Mouse (Mus musculus) liver, embryonic 13.5 days (tissue): ENCODE results near the gene Sapcd1. TPM values are rescaled to one million over a fixed set of nuclear protein-coding genes. Genes with fewer than 3 reads are reported as not detected.
"Not testable (repeated sequence)": the region's sequence is repeated elsewhere in the genome, so short reads cannot be mapped to it uniquely, and the experiment has no call there.

ENCODE experiments used
- ATAC-seq: fragments of 200-750 bp; cut with Nextera tagmentation; 2 replicates; pipeline ENCODE4 v1.8.0; 2017; ENCODE audit warnings: low read depth, mild to moderate bottlenecking, moderate number of reproducible peaks, moderate library complexity
- DNase-seq: peaks from one replicate; pipeline ENCODE4 v3.0.0; 2022
- H3K27ac ChIP-seq: fragments of 300-500 bp; sonication (generic); 2 replicates; pipeline ENCODE4 v1.5.1; 2015; ENCODE audit warnings: moderate library complexity, mild to moderate bottlenecking, inconsistent platforms
- H3K27me3 ChIP-seq: fragments of 300-500 bp; sonication (generic); 2 replicates; pipeline ENCODE4 v1.6.1; 2015; ENCODE audit warnings: mild to moderate bottlenecking, inconsistent platforms
- H3K36me3 ChIP-seq: fragments of 300-500 bp; sonication (generic); 2 replicates; pipeline ENCODE4 v1.6.1; 2015; ENCODE audit warnings: mild to moderate bottlenecking, inconsistent platforms
- H3K4me1 ChIP-seq: fragments of 300-500 bp; sonication (generic); replicated peaks from 2 replicates; pipeline ENCODE4 v1.6.1; 2015; ENCODE audit warnings: inconsistent platforms
- H3K4me2 ChIP-seq: fragments of 300-500 bp; sonication (generic); 2 replicates; pipeline ENCODE4 v1.6.1; 2015; ENCODE audit warnings: inconsistent platforms, mild to moderate bottlenecking, moderate library complexity
- H3K4me3 ChIP-seq: fragments of 300-500 bp; sonication (generic); replicated peaks from 2 replicates; pipeline ENCODE4 v1.5.1; 2015; ENCODE audit warnings: mild to moderate bottlenecking, inconsistent platforms
- H3K9ac ChIP-seq: fragments of 300-500 bp; sonication (generic); 2 replicates; pipeline ENCODE4 v1.6.1; 2015; ENCODE audit warnings: mild to moderate bottlenecking, inconsistent platforms
- H3K9me3 ChIP-seq: fragments of 300-500 bp; sonication (generic); replicated peaks from 2 replicates; pipeline ENCODE4 v1.6.1; 2016; ENCODE audit warnings: inconsistent platforms
- WGBS: fragments of 180-500 bp; shearing (Covaris S2); methylation state at CpG from one replicate; pipeline ENCODE4 v1.1.7; 2015; ENCODE audit not compliant: insufficient replicate concordance; 5-methylcytosine and 5-hydroxymethylcytosine counted together
- polyA plus RNA-seq: library from polyadenylated mRNA; unstranded; fragments of >200 nt; fragmentation: Nextera tagmentation; extraction: Ambion mirVana; gene quantifications from 2 replicates; pipeline ENCODE4 v1.2.1, GENCODE M21; 2015

The Sapcd1 gene
- polyA plus RNA-seq, 1 experiment from 2014 or later = 2.8 TPM

DNA sequence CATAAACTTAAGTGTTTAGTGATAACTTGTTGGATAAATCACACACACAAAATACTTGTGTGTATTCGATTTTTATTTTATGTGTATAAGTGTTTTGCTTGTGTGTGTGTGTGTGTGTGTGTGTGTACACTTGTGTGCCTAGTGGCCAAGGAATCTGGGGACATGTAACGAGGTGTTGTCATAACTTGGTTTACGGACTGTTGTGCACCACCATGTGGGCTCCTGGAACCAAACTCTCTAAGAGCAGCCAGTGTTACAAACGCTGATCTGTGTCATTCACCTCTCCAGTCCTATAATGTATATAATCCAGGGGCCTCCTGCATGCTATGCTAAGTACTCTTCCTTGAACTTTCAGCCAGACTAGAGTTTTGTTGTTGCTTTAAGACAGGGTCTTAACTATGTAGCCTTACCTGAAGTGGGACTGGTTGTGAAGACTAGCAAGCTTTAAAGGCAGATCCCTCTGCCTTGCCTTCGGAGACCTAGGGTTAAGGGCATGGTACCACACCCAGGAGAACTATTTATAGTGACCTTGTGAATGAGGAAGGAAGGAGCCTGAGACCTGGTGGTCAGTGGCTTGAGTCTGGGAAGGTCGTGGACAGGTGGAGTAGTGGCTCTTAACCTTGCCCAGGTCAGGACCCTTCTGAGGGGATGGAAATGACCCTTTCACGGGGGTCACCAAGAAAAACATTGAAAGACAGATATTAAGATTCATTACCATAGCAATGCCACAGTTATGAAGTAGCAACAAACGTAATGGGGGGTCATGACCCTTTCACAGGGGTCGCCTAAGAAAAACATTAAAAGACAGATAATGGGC is 24.6 kb downstream of the Sapcd1 start:
- H3K27me3 ChIP-seq = no peaks in the 10 kb centered on the region
- no peak for ATAC-seq
- H3K4me1 ChIP-seq = peaks cover 49% of the 10 kb centered on the region
- H3K4me2 ChIP-seq = peak overlapping the region; percentile 85
- 40% methylated on average over 9 of the region's 9 CpGs for WGBS
- H3K36me3 ChIP-seq = peaks cover 55% of the 10 kb centered on the region
- H3K27ac ChIP-seq = peak overlapping the region; percentile 97
- peak overlapping the region; percentile 79 for H3K4me3 ChIP-seq
- H3K9me3 ChIP-seq = no peaks in the 10 kb centered on the region
- no peak for DNase-seq
- H3K9ac ChIP-seq = peak overlapping the region; percentile 91

DNA sequence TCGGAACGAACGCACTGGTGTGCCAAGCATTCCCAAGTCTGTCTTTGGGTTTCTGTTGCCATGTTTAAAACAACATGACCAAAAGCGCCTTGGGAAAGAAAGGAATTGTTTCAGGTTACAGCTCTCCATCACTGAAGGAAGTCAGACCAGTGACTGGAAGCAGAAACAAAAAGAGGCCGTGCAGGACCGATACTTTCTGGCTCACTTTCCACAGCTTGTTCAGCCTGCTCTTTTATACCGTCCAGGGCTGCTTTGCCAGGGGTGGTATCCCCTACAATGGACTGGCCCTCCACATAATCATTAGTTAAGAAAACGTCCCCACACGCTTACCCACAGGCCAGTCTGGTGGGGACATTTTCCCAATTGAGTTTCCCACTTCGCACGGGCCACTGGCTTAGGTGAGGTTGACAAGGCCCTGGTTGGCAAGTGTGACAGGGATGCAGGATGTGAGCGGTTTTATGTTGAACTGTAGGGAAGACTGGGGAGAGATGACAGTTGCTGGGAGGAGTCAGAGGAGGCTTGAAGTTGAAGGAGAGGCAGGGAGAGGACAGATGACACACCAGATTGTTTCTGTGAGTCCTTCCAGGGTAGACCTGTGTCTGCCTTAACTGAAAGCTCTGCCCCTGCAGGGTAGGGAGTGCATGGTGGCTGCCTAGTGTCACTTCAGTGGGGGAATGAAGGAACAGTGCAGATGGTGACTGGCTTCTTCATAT is 25.5 kb downstream of the Sapcd1 start:
- Histone ChIP-seq H3K27ac (peak overlapping the region; percentile 97), H3K9ac (peak overlapping the region; percentile 91), H3K4me2 (peak overlapping the region; percentile 85), H3K9me3 (no peaks in the 10 kb centered on the region), H3K4me1 (peaks cover 58% of the 10 kb centered on the region), H3K36me3 (peaks cover 55% of the 10 kb centered on the region), H3K4me3 (peak overlapping the region; percentile 79), H3K27me3 (no peaks in the 10 kb centered on the region)
- ATAC-seq (peak; percentile 44), DNase-seq (peak; percentile 56)
- 2% methylated on average over 12 of the region's 12 CpGs for WGBS

DNA sequence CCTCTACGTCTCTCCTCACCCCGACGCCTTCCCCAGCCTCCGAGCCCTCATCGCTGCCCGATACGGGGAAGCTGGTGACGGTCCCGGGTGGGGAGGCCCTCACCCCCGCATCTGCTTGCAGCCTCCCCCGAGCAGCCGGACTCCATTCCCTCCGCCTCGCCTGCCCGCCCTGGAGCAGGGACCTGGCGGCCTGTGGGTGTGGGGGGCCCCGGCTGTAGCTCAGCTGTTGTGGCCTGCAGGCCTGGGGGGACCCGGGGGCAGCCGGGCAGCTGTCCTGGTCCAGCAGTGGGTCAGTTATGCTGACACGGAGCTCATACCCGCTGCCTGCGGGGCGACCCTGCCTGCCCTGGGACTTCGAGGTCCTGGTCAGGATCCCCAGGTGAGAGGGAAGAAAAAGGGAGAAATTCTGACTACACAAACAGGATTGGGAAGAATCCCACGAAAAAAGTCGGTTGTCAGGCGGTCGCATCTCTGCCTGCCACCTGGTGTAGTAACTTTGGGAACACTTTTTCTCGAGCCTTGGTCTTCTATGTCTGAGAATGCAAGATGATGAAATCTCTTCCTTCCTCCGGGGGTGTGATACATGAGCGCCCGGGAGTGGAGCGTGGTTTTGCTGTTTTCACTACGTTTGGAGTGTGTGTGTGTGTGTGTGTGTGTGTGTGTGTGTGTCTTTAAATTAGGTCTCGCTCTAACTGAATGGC is 26.2 kb downstream of the Sapcd1 start:
- no peaks in the 10 kb centered on the region for H3K27me3 ChIP-seq
- peak overlapping the region; percentile 97 for H3K27ac ChIP-seq
- H3K4me1 ChIP-seq = peaks cover 66% of the 10 kb centered on the region
- H3K4me3 ChIP-seq = peak overlapping the region; percentile 79
- H3K9ac ChIP-seq = peak overlapping the region; percentile 91
- WGBS = under 1% methylated on average over 35 of the region's 35 CpGs
- peak overlapping the region; percentile 85 for H3K4me2 ChIP-seq
- no peaks in the 10 kb centered on the region for H3K9me3 ChIP-seq
- H3K36me3 ChIP-seq = peaks cover 55% of the 10 kb centered on the region
- ATAC-seq = peak; percentile 19
- no peak for DNase-seq

DNA sequence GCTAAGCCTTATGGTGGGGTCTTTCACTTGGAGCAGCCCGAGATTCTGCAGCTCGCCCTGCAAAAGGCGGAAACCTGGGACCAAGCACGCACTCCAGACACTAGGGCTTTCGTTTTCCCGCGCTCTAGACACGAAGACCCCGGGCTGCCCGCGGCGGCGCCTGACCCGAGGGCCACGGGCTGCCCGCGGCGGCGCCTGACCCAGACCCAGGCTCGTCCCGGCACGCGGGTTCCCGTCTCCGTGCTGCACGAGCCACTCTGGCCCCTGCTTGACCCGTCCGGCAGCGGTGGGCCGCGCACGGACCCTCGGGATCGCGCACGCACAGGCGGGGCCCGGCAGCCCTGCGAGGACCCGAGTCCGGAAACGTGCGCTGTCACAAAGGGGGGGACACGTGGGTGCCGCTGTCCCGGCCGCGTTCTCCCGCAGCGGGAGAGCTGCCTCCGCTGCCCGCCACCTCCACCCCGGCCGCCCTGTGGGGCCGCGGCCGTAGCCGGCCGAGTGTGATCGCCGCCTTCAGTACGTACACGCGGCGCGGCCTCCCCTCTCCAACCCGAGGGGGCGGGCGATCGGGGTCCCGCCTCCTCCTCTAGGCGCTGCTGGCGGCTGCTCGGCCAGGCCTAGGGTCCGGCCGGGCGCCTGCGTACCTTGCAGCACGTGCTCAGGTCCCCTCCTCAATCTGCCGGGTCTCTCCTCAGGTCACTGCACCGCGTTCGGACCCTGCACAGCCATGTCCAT is 26.9 kb downstream of the Sapcd1 start, which contains the start of gene Vars:
Gene Vars, plus strand, starts transcription at position 271 of the 735 bp plus-strand sequence.
- H3K36me3 ChIP-seq = peaks cover 54% of the 10 kb centered on the region
- peak within 1 kb of the TSS; percentile 91 for H3K9ac ChIP-seq
- peak within 1 kb of the TSS; percentile 97 for H3K27ac ChIP-seq
- DNase-seq (peak; percentile 84), ATAC-seq (peak; percentile 75)
- peak within 1 kb of the TSS; percentile 79 for H3K4me3 ChIP-seq
- no peaks in the 10 kb centered on the region for H3K27me3 ChIP-seq
- under 1% methylated on average over 83 of the region's 83 CpGs for WGBS
- peak within 1 kb of the TSS; percentile 85 for H3K4me2 ChIP-seq
- H3K4me1 ChIP-seq = peaks cover 71% of the 10 kb centered on the region
- H3K9me3 ChIP-seq = no peaks in the 10 kb centered on the region

DNA sequence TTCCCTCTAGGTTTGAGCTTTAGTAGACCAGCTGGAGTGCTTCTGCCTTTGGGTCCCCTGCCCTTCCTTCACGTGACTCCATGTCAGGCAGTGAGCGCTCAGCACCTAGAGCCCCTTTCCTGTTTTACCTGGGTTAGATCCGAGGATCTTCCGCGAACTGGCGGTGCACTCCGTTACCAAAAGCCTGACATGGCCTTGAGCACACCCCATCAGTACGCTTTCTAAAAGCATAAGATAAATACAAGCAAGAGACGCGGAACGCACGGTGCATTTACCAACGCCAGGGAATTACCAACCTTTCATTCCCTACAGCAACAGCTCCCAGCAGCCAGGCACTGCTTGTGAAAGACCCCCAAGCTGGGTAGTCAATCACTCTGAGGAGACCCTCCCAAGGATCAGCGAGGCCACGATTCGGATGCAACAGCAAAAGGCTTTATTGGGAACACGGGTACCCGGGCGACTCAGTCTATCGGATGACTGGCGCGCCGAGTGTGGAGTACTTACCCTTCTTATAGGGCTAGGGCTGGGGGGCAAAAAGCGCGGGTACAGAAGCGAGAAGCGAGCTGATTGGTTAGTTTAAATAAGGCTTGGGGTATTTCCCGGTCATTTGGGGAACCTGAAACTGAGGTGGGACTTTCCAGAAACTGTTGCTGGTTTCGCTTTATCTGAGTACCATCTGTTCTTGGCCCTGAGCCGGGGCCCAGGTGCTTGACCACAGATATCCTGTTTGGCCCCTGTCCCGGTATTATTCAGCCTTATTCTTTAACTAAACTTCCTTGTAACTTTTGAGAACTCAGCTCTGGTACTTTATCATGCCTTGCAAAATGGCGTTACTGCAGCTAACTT is 27.7 kb downstream of the Sapcd1 start:
- peak; percentile 73 for DNase-seq
- peaks cover 76% of the 10 kb centered on the region for H3K4me1 ChIP-seq
- ATAC-seq = peak; percentile 24

DNA sequence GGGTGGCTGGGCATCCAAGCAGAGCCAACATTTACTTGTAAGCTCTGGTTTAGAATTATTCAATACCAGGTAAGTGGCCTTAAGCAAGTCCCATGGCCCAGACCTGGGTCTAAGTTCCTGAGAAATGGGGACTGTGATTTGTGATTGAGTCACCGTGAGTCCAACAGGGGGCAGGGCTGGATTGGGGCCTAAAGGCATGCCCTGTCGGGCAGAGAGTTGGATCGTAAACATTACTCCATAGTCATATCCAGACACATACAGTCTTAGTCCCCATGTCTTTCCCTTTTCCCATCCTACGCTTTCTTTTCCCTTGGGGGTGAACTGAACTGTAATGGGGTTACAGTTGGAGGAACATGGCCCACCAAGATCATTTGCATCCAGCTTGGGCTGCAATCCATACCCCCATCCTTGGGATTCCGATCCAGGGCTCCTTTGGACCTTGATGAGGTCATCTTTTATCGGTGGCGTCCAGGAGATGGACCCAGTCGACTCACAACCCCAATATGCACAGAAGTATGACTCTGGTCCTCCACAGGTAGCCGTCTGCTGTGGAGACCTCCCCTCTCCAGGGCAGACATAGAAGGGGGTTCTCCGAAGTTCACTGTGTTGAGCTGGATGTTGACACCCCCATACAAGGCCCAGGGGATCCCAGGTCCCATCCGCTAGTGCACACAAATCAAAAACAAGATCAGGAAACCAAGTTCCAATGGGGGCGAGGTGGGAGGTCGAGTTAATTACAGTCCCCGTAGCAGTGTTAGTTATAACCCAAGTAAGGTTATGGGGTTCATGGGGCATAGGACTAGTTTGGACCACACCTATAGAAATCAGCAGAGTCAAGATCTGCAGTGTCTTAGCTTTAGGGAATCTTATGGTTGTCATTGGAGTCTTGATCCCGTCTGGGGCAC is 29.0 kb downstream of the Sapcd1 start:
- ATAC-seq (no peak), DNase-seq (no peak)
- Histone ChIP-seq H3K27ac (peak overlapping the region; percentile 97), H3K4me2 (peak overlapping the region; percentile 85), H3K36me3 (peaks cover 39% of the 10 kb centered on the region), H3K27me3 (no peaks in the 10 kb centered on the region), H3K4me1 (peaks cover 66% of the 10 kb centered on the region), H3K4me3 (peak overlapping the region; percentile 79), H3K9me3 (no peaks in the 10 kb centered on the region), H3K9ac (peak overlapping the region; percentile 86)
- WGBS = 71% methylated on average over 15 of the region's 15 CpGs

More for the DNA sequence above, 27.7 kb downstream of the Sapcd1 start:
- H3K9me3 ChIP-seq, H3K27me3 ChIP-seq: not testable (repeated sequence)
- peak overlapping the region; percentile 79 for H3K4me3 ChIP-seq
- WGBS = 5% methylated on average over 31 of the region's 32 CpGs
- peaks cover 51% of the 10 kb centered on the region for H3K36me3 ChIP-seq
- H3K4me2 ChIP-seq = peak overlapping the region; percentile 85
- peak overlapping the region; percentile 97 for H3K27ac ChIP-seq
- peak overlapping the region; percentile 91 for H3K9ac ChIP-seq

DNA sequence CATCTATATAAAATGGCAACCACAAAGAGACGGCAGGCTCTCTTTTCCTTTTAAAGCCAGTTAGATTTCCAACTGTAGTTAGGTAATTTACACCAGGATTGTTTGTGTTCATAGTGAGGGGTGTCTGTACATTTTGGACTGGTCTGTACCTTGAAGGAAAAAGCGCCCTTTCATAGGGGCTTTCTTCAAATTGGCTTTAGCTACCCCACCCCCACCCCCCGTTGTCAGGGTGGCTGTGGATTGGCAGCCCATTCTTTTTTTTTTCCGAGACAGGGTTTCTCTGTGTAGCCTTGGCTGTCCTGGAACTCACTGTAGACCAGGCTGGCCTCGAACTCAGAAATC is 30.7 kb downstream of the Sapcd1 start:
- DNase-seq (no peak), ATAC-seq (no peak)
- H3K9me3 ChIP-seq = no peaks in the 10 kb centered on the region
- peak overlapping the region; percentile 97 for H3K27ac ChIP-seq
- H3K36me3 ChIP-seq = peaks cover 39% of the 10 kb centered on the region
- H3K4me1 ChIP-seq = peaks cover 49% of the 10 kb centered on the region
- 65% methylated on average over 5 of the region's 5 CpGs for WGBS
- H3K4me2 ChIP-seq = peak overlapping the region; percentile 85
- H3K27me3 ChIP-seq = no peaks in the 10 kb centered on the region
- peak overlapping the region; percentile 79 for H3K4me3 ChIP-seq
- peak overlapping the region; percentile 86 for H3K9ac ChIP-seq

DNA sequence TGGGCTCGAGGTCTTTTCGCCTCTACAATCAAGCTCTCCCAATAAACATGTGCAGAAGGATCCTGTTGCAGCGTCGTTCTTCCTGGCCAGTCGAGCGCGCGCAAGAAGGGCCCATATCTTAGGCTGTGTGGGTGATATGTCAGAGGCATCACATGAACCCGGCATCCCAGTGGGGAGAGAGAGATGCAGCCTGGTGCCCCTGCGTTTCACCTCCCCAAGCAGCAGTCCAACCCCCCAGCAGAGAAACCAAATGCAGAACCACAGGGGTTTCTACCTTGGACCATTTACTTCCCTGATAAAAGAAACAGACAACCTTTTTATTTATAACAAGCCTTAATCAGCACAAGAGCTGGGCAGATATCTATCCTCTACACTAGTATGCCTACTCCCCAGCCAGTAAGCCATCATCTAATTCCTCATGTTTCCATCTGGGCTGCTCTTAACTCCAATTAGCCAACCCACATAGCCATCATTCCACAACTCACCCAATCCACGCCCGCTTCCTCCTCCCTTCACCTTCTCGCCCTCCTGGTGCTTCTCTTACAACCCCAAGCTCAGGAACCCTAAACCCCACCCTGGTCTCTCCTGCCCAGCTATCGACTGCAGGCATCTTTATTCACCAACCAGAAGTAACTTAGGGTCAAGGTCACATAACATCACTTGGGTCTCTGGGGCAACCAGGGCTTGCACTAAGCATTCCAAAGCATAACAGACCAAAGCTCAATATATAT is 31.2 kb downstream of the Sapcd1 start:
- no peak for DNase-seq
- Histone ChIP-seq H3K9ac (peak overlapping the region; percentile 86), H3K4me1 (peaks cover 49% of the 10 kb centered on the region), H3K4me2 (peak overlapping the region; percentile 85), H3K36me3 (peaks cover 42% of the 10 kb centered on the region), H3K9me3 (no peaks in the 10 kb centered on the region), H3K4me3 (peak overlapping the region; percentile 79), H3K27me3 (no peaks in the 10 kb centered on the region), H3K27ac (peak overlapping the region; percentile 97)
- WGBS = 59% methylated on average over 13 of the region's 14 CpGs
- no peak for ATAC-seq

DNA sequence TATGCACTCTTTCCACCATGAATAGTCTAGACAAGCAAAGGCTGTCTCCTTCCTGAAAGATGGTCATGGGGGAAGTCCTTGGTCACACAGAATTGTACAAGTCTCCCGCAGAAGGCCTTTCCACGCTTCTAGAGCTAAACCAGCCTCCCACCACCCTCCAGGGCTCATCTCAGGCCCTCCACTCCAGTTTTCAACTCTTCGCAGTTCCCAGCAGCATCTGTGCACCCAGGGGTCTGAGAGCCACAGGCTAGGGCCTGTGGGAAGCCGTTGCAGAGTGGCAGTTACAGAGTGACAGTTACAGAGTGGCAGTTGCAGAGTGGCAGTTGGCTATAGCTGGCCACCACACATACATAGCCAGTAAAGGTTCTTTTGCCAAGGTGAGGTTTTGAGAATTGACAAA is 31.9 kb downstream of the Sapcd1 start:
- 87% methylated on average over 4 of the region's 4 CpGs for WGBS

More for the DNA sequence above, 31.9 kb downstream of the Sapcd1 start:
- not testable (repeated sequence) for H3K27me3 ChIP-seq, H3K9ac ChIP-seq, H3K9me3 ChIP-seq, ATAC-seq, DNase-seq
- Histone ChIP-seq H3K27ac (peak overlapping the region; percentile 73), H3K36me3 (peaks cover 48% of the 10 kb centered on the region), H3K4me3 (peak overlapping the region; percentile 28), H3K4me2 (peak overlapping the region; percentile 43; the same call in 1 of the 2 replicates), H3K4me1 (peaks cover 49% of the 10 kb centered on the region)
